Mouse (Mus musculus) left cerebral cortex, adult 11 months (tissue): ENCODE measurements at regions not wholly inside any gene's neighbourhood (a gene's known extent, or its start where the extent isn't known, plus 50 kb on each side); places are given as distances from the start of the nearest gene placed in this dataset.

Source experiments
- DNase-seq: peaks from one replicate; pipeline ENCODE4 v3.0.0; 2022; ENCODE audit warnings: low spot score

DNA sequence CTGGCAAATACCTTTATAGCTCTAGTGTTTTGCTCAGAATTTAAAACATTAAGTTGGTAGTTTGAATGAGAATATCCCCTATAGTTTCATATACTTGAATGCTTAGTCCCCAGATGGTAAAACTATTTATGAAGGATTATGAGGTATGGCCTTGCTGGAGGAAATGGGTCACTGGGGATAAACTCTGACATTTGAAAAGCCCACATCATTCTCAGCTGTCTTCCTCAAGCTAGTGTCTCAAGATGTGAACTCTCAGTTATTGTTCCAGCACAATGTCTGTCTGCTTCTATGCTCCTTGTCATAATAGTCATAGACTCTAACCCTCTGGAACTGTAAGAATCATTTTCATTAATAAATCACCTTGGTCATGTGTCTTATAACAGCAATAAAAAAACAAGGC lies 2004.1 kb upstream of the Gm8797 start:
- no peak for DNase-seq

DNA sequence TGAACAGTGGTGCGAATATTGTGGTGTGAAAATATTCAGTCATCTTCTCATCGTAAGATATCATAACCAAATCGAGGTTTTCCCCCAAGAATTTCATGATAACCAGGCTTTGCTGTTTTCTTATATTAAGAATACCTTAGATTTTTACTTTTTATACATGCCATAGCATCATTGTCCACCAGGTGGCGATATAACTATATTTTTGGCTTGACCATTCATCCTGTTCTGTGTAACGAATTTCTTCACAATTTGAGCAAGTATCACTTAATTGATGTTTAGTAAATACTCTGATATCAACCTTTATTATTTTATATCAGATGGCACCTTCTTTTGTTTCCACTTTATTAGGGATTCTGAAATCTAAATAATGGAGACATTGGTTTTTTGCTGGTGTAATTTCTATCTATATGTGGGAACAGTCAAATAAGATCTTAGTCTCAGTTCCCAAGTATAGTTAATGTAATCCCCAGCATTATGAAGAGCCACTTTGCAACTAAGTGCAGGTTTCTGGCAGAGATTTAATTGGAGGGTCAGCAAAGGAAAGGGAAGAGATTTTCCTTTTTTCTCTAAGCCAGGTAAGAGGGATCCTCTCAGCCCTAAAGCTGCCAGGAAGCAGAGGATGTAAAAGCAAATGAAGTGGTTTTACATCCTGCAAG lies 1998.9 kb upstream of the Gm8797 start:
- peak; percentile 6 for DNase-seq

DNA sequence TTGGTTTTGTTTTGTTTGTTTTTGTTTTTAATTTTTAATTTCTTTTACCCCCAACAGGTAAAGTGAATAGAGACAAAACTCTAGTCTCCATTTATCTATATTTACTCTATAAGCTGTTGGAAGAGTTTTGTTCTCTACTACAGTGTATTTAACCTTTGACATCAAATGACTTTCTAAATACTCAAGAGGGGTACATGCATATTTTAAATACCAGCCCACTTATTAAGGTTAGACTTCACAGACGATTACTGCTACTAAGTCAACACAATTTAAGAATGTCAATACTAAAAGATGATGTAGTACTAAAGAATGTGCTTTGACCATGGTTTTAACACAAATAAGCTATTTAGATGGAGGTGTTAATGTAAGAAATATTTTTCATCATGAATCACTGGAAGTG lies 1989.3 kb upstream of the Gm8797 start:
- DNase-seq: no peak

DNA sequence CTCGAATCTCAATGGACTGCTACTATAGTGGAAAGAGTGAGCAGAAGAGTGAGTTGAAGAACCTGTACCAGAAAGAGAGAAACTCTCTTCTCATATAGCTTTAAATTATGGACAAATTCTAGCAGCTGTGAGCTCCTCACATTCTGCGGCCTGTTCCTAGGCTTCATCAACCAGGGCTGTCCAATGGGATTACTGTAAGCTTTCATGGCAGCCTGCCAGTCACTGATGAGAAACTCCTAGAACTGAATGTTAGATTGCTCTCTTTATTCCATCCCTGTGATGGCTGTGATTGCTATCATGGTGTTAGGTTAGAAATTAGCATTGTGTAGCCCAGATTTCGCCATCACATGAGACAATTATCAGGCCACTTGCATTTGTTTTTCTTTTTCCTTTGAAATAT lies 1966.4 kb upstream of the Gm8797 start:
- DNase-seq: no peak

DNA sequence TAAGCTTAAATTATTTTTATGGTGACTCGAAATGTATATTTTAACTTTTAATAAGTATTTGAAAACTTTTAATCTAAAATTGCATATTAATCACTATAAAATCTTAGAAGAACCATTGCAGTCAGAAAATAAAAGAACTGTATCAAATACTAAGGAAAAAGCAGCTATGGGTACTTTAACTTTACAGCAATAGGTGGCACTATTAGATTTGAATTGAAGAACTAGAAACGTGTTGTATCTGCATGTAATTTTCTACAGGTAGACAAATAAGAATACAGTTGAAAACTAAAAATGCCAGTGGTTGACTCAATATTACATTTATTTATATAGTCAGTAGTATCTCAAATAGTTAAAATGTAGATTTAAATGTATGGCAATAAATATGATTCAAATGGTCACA lies 1964.6 kb upstream of the Gm8797 start:
- no peak for DNase-seq

DNA sequence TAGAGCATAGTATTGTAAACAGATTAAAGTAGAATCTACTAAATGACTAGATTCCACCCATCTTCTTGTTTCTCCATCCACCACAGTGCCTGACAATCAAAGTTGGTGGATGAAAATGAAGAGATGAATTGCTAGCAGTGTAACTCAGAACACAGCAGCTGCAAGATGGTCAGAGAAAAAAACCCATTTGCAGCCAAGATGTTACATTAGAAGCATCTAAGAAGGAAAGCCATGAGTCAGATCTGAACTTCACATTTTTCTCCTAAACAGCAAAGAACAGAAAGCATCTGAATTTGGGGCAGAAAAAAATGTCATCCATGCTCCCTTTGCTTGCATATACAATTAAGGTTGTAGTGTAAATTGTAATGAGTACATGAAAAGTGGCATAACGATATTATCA lies 1942.8 kb upstream of the Gm8797 start:
- no peak for DNase-seq

DNA sequence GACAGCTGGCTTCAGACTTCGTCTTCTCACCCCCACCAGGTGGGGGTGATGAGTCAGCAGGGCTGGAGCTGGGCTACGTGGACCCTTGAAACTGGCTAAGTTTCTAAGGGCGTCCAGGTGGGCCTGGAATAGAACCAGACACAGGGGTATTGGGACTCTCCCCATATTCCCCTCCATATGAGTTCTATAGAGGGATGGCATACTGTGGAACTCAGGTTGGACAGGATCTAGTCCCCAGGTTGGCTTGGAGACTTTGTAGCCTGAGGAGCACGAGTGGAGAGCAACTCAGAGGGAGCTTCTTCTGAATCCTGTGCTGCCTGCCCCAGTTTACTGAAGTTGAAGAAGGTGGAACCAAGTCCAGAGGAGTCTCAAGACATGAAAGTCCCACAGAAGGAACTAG lies 1921.6 kb upstream of the Gm8797 start:
- no peak for DNase-seq

DNA sequence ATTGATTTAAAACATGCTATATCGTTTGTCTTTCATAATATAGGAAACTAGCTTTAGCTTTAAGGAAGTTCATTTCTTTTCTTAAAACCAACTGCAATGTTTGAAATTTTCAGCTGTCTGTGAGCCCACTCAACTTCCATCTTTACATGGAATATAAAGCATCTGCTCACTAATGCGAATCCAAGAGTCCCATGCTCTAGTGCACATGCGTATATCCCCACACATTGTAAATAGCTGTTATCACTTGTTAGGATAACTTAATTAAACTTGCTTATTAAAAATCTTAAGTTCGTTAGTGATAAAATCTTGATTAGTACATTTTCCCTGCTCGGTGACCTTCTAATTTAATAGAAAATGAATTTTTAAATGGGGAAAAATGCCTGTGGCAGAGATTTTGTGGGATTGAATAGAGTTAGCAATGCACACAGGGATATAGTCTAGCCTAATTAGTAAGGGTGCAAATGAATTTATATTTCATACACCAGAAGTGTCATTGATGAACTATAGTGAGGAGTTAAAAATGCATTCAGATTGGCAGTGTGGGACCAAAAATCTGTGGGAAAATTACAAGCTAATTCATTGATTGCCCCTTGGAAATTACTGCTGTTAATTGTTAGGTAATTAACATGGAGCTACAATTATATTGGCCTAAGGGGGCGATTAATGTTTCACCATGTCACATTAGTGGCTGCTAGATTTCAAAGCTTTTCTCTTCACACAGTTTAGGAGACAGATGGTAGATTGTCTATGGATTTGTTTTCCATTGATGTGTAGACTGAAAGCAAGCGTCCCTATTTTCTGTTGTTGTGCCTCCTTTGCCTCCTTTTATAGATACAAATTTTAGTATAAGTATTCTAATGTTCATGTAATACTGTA lies 1919.0 kb upstream of the Gm8797 start:
- DNase-seq: no peak
